Comparison of ENCODE assay signal across 8 mouse cellular contexts in genomic region chr12:51829290-51830076, GRCm38 (mm10). TPM values are rescaled to one million over a fixed set of nuclear protein-coding genes. Genes with fewer than 3 reads are reported as not detected.
DNase-seq lines count a peak whose midpoint lies in the region; ATAC-seq lines count a peak whose summit lies in the region.

Gene Hectd1 (minus strand): TSS chr12:51829536.

- H3K27ac ChIP-seq in hindbrain, embryonic 15.5 days (replicated peaks): peak within 1 kb of the TSS; percentile 97

- under 1% methylated on average over 93 of the region's 114 CpGs for WGBS in hindbrain, embryonic 15.5 days

- ATAC-seq in hindbrain, embryonic 15.5 days (ENCODE audit: low FRiP score, low read depth): peak; percentile 91

- H3K4me3 ChIP-seq in hindbrain, embryonic 15.5 days: peak within 1 kb of the TSS; percentile 97

- peak; percentile 85 for DNase-seq in T-cell, adult 2 months (ENCODE audit: low spot score)
- DNase-seq in cerebellum, postnatal 36 days: peak; percentile 77 to 83
- DNase-seq in gastrocnemius, adult 18-20 months (ENCODE audit: low spot score): peak; percentile 83
- DNase-seq in left cerebral cortex, adult 11 months (ENCODE audit: low spot score): peak; percentile 67
- peak; percentile 89 for DNase-seq in lung, postnatal 36 days
- peak; percentile 85 for DNase-seq in retina, embryonic 14.5 days (ENCODE audit: low spot score)
- DNase-seq in urinary bladder, adult 18-20 months (ENCODE audit: low spot score in 2 of 2): peak; percentile 73 to 76

- peaks cover 3% of the 10 kb centered on the region; the same call in 1 of the 2 replicates for H3K36me3 ChIP-seq in hindbrain, embryonic 15.5 days

- H3K9ac ChIP-seq in hindbrain, embryonic 15.5 days: peak within 1 kb of the TSS; percentile 100

- H3K4me2 ChIP-seq in hindbrain, embryonic 15.5 days: peak within 1 kb of the TSS; percentile 71

- H3K4me1 ChIP-seq in hindbrain, embryonic 15.5 days (replicated peaks): peaks cover 25% of the 10 kb centered on the region

- H3K9me3 ChIP-seq in hindbrain, embryonic 15.5 days: no peaks in the 10 kb centered on the region

- no peaks in the 10 kb centered on the region for H3K27me3 ChIP-seq in hindbrain, embryonic 15.5 days

RNA-seq across cellular contexts. Expression of gene Hectd1, which starts in this region (rescaled TPM):
- 10 to 100 TPM; 84.3 to 90.9 TPM for total RNA-seq in gastrocnemius, adult 18-20 months (2021)
- 35.3 and 37.0 TPM in 2 replicates for polyA plus RNA-seq in hindbrain, embryonic 15.5 days (2015; fragmentation: Nextera tagmentation; extraction: Ambion mirVana)

Comparison
In these comparisons a context has a peak if more than half of its experiments do, and no peak if none do; other contexts are left out.
1. Peak in every context shown above with its lines: DNase-seq, ATAC-seq, H3K4me3 ChIP-seq and H3K27ac ChIP-seq.